Mouse (Mus musculus) adrenal gland, postnatal 36 days (tissue): ENCODE data around the gene Mtmr12. TPM values are rescaled to one million over a fixed set of nuclear protein-coding genes. Genes with fewer than 3 reads are reported as not detected.

ENCODE experiments used
- DNase-seq, 2 experiments: peaks; one replicate each; pipeline ENCODE4 v3.0.0; 2021; ENCODE audit warnings: mixed read lengths in 1 of 2
- total RNA-seq, 2 experiments: library from RNA; stranded (reverse); gene quantifications; 2 replicates each; pipeline ENCODE4 v1.2.3; 2021

The Mtmr12 gene
- total RNA-seq, 2 experiments from 2014 or later, result 21.2 to 24.8 TPM

DNA sequence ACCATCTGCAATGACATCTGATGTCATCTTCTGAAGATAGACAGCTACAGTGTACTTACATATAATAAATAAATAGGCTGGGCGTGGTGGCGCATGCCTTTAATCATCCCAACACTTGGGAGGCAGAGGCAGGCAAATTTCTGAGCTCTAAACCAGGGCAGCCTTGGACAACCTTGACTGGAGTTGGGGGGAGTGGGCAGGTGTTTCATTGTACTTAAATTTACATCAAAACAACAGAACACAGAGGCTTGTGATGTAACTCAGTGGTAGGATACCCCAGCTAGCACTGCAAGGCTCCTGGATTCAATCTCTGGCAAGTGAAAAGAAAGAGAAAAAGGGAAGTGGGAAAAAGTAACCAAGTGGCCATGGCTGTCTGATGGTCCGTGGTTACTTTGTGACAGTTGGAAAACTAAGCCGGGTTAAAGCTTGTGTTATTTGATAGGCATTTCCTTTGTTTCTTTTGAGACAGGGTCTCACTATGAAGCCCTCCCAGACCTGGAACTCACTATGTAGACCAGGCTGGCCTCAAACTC, 70.3 kb downstream of the Mtmr12 start:
- no peak for DNase-seq

DNA sequence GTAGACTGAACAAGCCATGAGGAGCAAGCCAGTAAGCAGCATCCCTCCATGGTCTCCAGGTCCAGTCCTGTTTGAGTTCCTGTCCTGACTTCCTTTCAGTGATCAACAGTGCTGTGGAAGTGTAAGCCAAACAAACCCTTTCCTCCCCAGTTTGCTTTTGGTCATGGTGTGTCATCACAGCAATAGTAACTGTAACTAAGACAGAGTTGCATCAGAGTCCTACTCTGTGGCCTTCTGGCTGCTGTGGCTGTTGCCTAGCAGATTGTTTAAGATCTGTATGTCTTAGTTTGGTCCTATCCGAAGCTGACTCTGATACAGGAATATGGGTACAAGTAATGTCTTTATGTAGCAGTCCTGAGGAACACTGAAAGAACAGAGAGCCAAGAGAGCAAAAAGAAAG, 75.0 kb downstream of the Mtmr12 start:
- DNase-seq, result no peak

DNA sequence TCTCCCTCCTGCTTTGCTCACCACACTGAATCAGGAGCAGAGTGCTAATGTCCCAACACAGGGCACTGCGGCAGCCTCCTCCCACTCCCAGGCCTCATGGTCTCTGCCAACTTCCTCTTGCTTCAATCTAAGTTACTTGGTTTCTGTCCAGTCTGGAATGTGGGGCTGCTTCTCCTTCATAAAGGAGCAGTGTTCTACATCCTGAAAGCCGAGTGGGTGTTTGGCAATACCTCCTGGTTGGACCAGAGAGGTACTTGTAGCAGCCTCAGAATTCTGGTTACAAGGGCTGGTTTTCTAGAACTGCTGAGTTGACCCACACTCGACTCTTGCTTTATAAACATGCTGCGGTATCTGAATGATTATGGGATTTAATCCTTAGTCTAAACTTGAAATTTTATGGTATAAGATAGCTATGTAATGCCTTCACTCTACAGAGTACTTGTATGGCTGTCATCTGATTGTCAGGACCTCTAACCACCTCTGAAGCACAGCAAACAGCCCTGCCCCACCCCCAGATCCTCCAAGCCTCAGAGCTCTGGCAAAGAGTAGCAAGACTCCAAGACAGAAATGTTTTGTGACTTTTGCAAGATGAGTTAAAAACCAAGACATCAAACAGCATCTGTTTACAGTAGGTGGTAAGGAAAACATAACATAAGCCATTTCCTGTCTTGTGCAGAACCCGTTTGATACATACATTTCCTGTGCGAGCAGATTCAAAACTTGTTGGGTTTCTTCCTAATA, 80.1 kb downstream of the Mtmr12 start:
- DNase-seq, result no peak

DNA sequence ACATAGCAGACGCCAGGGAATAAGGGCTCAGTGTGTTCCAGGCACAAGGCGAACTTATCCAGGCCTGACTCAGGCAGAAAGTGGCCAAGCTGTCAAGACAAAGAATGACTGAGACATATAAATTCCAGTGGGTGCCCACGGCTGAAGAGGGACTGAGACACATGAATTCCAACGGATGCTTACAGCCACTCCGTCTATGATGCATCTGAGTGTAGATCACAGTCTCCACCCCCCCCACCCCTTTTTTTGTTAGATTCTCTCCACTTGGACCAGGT, 80.6 kb downstream of the Mtmr12 start:
- no peak for DNase-seq

DNA sequence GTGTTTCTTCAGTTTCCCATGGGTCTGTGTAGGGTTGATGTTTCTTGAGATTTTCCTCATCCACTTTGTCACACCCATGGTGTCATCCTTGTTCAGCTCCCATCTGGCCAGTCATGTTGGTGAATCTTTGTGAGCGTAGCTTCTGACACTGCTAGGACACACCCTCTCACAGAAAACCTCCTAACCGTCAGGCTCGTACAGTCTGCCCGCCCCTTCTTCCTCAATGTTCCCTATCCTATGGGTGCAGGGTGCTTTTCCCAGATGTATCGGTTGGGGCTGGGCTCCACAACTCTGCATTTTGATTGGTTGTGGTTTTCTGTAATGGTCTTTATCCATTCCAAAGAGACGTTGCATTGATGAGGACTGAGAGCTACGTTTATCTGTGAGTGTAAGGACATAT, 85.5 kb downstream of the Mtmr12 start:
- DNase-seq, result no peak

DNA sequence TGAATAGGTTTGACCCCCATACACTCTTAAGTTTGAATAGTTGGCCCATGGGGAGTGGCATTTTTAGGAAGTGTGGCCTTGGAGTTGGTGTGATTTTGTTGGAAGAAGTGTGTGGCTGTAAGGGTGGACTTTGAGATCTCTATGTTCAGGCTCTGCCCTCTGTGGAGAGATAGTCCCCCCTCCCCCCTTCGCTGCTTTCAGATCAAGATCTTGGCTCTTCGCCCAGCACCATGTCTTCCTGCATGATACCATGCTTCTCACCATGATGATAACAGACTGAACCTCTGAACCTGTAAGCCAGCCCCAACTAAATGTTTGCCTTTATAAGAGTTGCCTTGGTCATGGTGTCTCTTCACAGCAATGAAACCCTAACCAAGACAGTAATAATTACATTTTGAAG, 86.9 kb downstream of the Mtmr12 start:
- DNase-seq, result no peak

DNA sequence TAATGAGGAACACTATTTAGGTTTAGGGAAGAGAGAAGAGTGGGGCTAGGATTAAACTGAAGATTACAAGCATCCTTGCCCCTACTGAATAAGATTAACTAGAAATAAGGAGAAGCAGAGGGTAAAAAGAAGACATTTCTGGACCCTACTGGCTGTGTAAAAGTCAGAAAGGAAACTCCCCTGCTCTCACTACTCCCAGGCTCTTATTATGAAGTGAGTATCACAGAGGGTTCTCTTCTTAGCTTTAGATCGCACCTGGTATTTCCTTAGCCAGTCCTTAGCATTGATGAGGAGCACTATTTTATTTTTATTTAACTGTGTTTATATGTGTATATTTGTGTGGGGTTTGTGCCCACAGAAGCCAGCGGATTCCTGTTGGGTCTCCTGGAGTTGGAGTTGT, 91.4 kb downstream of the Mtmr12 start:
- DNase-seq, result no peak

DNA sequence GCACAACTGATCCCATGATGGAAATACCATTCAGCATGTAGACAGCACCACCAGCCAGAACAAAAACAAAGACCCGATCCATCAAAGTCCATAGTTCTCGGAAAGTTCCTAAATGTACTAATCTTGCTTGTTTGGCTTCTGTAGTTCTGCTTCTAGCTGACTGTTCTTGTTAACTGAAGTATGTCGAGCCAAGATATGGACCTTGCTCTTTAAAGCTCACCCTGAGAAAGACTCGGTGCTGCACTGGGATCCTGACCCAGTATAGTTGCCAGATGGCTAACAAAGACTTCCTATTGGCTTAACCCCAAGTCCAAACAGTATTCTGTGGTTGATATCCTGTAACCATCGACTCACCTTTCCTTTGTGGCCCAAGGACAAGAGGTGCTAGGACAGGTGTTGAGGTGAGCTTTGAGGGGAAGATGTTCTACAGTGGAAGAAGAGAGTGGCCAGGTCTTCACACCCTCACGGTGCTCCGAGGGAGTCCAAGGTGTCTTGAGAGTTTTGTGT, 93.5 kb downstream of the Mtmr12 start:
- no peak for DNase-seq

DNA sequence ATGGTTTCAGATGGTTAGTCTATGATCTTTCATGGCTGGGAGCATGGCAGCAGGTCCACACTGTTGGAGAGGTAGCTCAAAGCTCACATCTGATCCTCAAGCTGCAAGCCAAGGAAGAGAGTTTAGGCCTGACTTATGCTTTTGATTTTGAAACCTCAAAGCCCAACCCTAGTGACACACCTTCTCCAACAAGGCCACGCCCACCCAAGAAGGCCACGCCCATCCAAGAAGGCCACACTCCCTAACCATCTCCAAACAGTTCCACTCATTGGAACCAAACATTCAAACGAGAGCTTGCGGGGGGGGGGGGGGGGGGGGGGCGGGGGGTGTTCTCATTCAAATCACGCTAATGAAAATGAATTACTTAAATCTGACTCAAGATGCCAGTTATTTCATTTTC, 96.9 kb downstream of the Mtmr12 start:
- DNase-seq, result no peak

DNA sequence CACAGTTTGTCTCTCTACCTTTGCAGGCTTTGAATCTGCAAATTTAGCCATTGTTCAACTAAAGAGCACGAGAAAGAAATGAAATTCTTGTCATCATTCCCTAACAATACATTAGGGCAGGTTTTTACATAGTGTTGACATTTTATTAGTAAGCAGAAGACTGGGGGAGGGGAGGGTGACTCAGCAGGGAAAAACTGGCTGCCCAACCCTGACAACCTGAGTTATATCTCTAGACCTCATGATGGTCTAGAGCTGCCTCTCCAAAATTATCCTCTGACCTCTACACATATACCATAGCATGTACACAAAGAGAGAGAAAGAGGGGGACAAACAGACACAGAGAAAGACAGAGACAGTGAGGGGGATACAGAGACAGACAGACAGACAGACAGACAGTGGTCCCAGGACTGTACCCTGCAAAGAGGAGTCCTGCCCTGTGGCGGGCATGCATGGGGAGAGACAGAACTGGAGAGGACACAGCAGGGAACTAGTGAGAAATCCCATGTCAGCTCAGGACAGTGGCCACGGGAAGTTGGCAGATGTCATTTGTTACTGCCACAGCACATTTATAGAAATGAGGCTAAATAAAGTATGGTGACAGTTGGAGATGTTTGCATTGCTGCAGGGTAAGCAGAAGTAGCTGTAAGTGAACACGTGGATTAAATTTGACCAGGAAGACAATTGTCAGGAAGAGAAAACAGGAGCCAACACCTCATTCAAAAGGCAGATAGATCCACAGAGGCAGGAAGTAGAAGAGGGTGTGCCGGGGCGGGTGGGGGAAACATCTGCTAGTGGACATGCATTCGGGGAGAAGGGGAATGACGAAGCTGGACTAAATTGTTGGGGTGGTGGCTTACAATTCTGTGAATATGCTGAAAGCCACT, 101.6 kb downstream of the Mtmr12 start:
- peak in 1 of 2 experiments; percentile 44 for DNase-seq

DNA sequence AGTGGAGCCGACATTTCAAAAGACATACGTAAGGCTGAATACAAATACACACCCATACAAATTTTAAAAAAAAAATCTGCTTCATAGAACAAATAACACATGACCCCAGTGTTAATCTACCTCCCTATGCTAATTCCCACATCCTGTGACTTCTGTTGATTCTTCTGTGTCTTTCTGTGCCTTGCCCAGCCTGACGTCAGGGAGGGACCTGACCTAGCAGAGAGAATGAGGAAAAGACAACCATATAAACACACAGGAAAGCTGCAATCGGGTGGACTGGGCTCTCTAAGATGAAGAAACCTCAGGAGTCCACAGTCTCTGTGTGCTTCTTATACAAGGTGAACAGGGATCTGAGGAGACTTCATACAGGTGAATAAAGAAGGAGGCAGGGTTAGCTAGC, 102.3 kb downstream of the Mtmr12 start:
- DNase-seq, result no peak

DNA sequence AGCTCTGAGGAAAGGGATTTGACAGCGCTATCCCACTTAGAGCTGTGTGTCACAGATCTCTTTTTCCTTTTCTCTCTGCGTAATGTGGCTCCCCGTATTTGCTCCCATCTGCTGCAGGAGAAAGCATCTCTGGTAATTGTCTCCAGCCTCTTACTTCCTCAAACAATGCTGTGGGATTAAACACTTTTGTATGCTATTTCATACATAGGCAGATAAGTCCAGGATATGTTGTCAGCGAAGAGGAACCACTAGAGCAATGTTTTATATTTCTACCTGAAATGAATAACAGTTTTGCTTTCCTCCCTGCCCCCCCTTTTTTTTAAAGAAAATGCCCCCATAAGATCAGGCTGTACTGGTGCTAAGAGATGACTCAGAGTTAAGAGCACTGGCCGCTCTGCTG, 103.7 kb downstream of the Mtmr12 start:
- no peak for DNase-seq

DNA sequence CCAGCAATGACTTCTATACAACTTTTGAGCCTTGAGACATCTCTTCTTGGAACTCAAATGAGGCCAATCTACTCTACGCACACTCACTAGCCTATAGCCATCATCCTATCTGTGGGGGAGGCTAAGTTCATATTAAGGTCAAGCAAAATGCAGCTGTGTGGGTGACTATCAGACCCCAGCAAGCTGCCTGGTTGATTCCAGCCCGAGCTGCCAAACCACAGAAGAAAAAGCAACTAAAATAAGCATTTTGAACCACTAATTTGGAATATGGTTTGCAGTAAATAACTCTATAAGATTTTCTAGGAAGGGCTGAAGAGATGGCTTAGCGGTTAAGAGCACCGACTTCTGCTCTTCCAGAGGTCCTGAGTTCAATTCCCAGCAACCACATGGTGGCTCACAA, 105.8 kb downstream of the Mtmr12 start:
- no peak for DNase-seq

DNA sequence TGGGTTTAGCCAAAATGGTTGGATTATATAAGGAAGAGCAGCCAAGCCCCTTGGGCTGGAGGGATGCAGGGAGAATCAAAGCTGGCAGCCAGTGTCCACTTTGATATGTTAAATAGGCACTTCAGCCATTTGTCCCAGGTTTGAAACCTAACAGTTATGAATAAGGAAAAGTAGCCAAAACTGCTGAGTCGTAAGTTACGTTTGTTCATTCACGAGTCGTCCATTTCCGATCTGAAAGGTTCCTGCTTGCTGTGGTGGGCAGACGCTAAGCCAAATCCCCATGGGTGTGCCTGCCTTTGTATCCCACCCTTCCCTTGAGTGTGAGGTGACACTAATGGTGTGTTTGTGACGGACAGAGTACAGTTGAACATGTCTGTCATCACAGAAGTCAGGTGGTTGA, 106.6 kb downstream of the Mtmr12 start:
- DNase-seq, result no peak

DNA sequence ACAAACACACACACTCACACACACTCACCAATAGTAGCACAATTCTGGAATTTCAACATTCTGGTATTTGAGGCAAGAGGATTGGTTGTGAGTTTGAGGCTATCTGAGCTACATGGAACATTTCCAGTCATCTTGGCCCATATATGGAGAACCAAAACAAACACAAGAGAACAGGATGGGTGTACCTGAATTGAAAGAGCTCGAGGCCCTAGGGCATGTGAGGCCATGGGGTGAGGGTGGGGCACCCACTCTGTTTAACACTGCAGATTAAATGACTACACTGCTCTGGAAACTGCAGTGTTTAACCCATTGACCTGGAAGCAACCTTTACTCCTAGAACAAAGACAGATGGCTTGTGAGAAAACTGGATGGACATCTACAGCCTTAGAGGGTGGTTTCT, 108.4 kb downstream of the Mtmr12 start:
- no peak for DNase-seq

DNA sequence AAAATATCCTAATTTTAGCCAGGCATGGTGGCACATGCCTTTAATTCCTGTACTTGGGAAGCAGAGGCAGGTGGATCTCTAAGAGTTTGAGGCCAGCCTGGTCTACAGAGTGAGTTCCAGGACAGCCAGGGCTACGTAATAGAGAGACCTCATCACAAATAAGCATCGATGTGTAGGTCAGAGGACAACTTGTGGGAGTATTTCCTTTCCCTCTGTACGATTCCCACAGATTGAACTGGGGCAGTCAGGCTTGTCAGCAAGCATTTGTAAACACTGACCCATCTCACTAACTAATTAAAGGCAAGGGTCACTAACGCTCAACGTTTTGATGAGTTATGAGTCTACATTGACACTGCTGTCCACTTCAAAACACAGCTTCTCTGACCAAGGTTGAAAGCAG, 109.8 kb downstream of the Mtmr12 start:
- no peak for DNase-seq

DNA sequence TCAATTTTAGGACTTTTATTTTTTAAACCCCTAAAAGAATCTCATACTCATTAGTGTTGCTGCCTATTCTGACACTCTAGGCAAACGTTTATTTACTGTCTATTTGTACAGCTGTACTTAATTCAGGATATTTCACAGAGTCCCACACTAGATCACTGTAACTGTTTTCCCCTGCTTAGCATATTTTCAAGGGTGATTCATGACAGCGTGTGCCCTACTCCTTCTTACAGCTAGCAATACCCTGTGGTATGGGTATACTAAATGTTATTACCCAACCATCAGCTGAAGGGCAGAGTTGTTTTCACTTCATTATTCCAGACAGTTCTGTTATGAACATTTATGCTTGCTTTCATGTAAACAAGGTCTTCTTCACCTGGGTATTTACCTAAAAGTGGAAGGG, 111.2 kb downstream of the Mtmr12 start:
- no peak for DNase-seq

DNA sequence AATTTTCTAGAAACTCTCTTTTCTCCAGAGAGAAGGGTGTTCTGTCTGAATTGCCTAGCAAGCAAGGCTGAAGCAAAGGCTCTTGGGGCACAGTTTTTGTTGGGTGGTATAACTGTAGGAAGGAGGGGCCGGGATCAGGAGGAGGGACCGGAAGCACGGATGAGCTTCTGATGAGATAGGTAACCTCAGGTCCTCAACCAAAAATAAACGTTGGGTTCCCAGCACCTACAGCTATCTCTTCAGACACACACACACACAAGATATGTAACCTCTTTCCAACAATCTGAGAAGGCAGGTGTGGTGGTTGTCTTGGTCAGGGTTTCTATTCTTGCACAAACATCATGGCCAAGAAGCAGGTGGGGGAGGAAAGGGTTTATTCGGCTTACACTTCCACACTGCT, 112.5 kb downstream of the Mtmr12 start:
- DNase-seq, result no peak

DNA sequence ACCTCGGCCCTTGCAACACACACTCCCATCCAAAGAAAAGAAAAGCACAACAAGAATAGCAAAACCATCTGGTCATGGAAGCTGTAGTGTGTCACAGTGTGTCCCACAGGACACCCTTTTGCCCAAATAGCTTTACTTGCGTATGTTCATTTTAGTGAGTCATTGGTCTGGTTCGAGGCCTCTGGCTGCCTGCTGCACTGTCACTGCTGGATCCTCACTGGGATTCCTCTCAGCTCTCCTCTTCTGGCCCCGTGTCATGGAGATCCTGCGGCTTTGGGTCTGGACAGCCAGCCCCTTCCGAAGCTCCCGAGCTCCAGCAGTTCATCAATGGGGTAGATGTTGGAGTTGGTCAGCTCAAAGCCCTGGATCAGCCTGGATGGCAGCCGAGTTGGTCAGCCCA, 113.6 kb downstream of the Mtmr12 start:
- no peak for DNase-seq

DNA sequence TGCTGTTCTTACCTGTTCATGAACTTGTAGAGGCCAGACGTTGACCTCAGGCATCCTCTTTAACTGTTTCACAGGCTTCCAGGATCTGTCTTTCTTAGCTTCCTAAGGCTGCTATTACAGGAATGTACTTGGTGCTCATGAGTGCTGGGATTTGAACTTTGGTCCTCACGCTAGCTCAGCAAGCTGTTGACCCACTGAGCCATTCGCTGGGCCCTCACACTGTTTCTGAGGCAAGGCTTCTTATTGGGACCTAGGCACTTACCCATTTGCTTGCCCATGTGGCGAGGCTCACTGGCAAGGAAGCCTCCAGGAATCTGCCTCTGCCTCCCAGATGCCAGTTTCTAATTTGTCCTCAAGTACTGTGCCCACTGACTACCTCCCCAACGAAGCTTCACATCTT, 115.1 kb downstream of the Mtmr12 start:
- no peak for DNase-seq

DNA sequence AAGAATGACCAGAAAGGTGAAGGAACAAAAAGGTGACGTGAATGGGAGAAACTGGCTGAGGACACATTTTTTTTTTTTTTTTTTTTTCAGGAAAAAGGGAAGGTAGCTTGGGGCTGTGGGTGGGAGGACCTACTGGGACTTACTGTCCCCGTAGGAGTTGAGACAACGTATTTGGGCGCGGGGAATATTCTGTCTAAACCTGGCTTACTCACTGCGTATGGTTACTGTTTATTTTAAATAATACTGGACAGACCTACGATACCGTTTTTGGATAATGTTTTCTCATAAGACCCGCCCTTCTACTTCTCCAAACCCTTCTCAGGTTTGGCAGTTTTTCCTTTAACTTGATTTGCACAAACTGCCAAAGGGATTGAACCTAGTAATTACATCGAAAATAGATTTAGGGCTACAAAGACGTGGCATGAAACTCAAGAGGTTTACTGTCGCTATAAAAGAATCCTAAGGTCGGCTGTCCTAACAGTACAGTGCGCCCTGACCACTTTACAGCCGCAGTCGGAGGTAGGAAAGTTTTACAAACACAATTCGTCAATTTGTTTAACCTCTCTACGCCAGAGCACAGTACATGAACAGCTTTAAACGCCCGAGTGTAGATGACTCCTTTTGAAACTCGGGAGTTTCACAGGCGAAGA, 115.7 kb downstream of the Mtmr12 start:
- DNase-seq, result no peak

DNA sequence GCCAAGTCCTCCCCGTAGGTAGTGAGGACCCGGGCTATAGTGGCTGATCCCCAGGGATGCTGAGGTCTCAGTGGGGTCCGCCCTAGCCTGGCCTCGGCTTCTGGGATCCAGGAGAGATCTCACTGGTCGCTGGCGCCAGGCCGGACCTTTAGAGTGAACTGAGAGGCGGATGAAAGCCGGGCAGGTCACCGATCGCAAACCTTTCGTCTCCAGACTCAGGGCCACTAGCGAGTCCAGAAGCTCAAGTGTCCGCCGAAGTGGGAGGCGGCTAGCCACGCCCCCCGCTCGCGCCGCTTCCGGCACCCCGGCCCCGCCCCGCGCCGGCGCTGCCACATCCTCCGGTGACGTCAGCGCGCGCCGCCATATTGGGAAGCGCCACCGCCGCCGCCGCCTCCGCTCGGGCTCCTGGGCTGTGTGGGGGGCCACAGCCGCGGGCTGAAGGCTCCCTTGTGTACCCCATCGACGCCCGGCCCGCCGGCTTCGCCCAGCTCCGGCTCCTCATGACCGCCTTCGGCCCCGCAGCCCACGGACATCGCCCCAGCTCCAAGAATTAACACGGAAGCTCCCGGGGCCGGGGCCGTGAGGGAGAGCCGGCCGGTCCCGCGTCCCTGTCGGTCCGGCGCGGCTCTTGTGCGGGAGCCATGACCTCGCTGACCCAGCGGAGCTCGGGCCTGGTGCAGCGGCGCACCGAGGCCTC, 116.4 kb downstream of the Mtmr12 start, which contains the start of gene Golph3:
Gene Golph3 (plus strand): TSS at position 360 of the 697 bp plus-strand sequence.
- DNase-seq, result peak; percentile 96 to 98
